Mouse (Mus musculus): ENCODE data around the gene Ubc. TPM values are rescaled to one million over a fixed set of nuclear protein-coding genes. Genes with fewer than 3 reads are reported as not detected.

The Ubc gene
- total and polyA plus RNA-seq, 2 experiments = 634 to 990 TPM

- TF ChIP-seq CTCF (IDR thresholded peaks at IDR 0.05; ENCODE audit: low read depth, low read length) (no peak), POLR2A (IDR thresholded peaks at IDR 0.05; ENCODE audit: extremely low read depth, insufficient read depth, low read length) (no peak)
- Histone ChIP-seq H3K9ac (ENCODE audit: low read depth, low read length) (no peak overlapping the region), H3K27ac (replicated peaks; ENCODE audit: insufficient read depth, low read depth, low read length) (no peak overlapping the region), H3K79me2 (ENCODE audit: control insufficient read depth, insufficient read depth, low read length) (no peaks in the 10 kb centered on the region), H3K36me3 (ENCODE audit: control insufficient read depth, insufficient read depth, low read length) (no peaks in the 10 kb centered on the region), H3K4me1 (ENCODE audit: control insufficient read depth, insufficient read depth, low read length) (0 out of 2 replicates have a peak, but pooled peaks cover 1% of the 10 kb centered on the region), H3K4me3 (ENCODE audit: insufficient read depth, low read depth, low read length) (no peak overlapping the region), H3K27me3 (ENCODE audit: control insufficient read depth, insufficient read depth, low read length) (no peaks in the 10 kb centered on the region)
- 72% methylated on average over 16 of the region's 16 CpGs for WGBS
- DNase-seq (ENCODE audit: extremely low read depth, low read depth, low spot score) = no peak
Measured at GRCm38 (mm10) chr5:125360981-125361510, 29.0 kb downstream of the Ubc start.

GRCm38 (mm10) chr5:125360566-125360965 lies 29.4 kb downstream of the Ubc start:
- no peak overlapping the region for H3K27ac ChIP-seq (replicated peaks; ENCODE audit: insufficient read depth, low read depth, low read length)
- no peak overlapping the region for H3K4me3 ChIP-seq (ENCODE audit: insufficient read depth, low read depth, low read length)
- H3K79me2 ChIP-seq (ENCODE audit: control insufficient read depth, insufficient read depth, low read length) = no peaks in the 10 kb centered on the region
- H3K9ac ChIP-seq (ENCODE audit: low read depth, low read length) = no peak overlapping the region
- H3K4me1 ChIP-seq (ENCODE audit: control insufficient read depth, insufficient read depth, low read length) = 0 out of 2 replicates have a peak, but pooled peaks cover 1% of the 10 kb centered on the region
- peak; percentile 92 for DNase-seq (ENCODE audit: extremely low read depth, low read depth, low spot score)
- H3K27me3 ChIP-seq (ENCODE audit: control insufficient read depth, insufficient read depth, low read length) = no peaks in the 10 kb centered on the region
- no peak for TF ChIP-seq POLR2A (IDR thresholded peaks at IDR 0.05; ENCODE audit: extremely low read depth, insufficient read depth, low read length)
- no peak for TF ChIP-seq CTCF (IDR thresholded peaks at IDR 0.05; ENCODE audit: low read depth, low read length)
- 17% methylated on average over 9 of the region's 9 CpGs for WGBS
- no peaks in the 10 kb centered on the region for H3K36me3 ChIP-seq (ENCODE audit: control insufficient read depth, insufficient read depth, low read length)

GRCm38 (mm10) chr5:125358270-125358608 lies 31.8 kb downstream of the Ubc start:
- Histone ChIP-seq H3K79me2 (ENCODE audit: control insufficient read depth, insufficient read depth, low read length) (no peaks in the 10 kb centered on the region), H3K27ac (replicated peaks; ENCODE audit: insufficient read depth, low read depth, low read length) (peak overlapping the region; percentile 28; the same call in 1 of the 2 replicates)
- TF ChIP-seq POLR2A (IDR thresholded peaks at IDR 0.05; ENCODE audit: extremely low read depth, insufficient read depth, low read length) (no peak), CTCF (IDR thresholded peaks at IDR 0.05; ENCODE audit: low read depth, low read length) (no peak)

GRCm38 (mm10) chr5:125357543-125358269 lies 32.3 kb downstream of the Ubc start:
- no peak overlapping the region for H3K4me3 ChIP-seq (ENCODE audit: insufficient read depth, low read depth, low read length)
- DNase-seq (ENCODE audit: extremely low read depth, low read depth, low spot score) = no peak
- H3K27ac ChIP-seq (replicated peaks; ENCODE audit: insufficient read depth, low read depth, low read length) = peak overlapping the region; percentile 28; the same call in 1 of the 2 replicates
- H3K36me3 ChIP-seq (ENCODE audit: control insufficient read depth, insufficient read depth, low read length) = no peaks in the 10 kb centered on the region
- H3K9ac ChIP-seq (ENCODE audit: low read depth, low read length) = no peak overlapping the region
- 0 out of 2 replicates have a peak, but pooled peaks cover 1% of the 10 kb centered on the region for H3K4me1 ChIP-seq (ENCODE audit: control insufficient read depth, insufficient read depth, low read length)
- no peaks in the 10 kb centered on the region for H3K79me2 ChIP-seq (ENCODE audit: control insufficient read depth, insufficient read depth, low read length)
- TF ChIP-seq POLR2A (IDR thresholded peaks at IDR 0.05; ENCODE audit: extremely low read depth, insufficient read depth, low read length) = no peak
- H3K27me3 ChIP-seq (ENCODE audit: control insufficient read depth, insufficient read depth, low read length) = no peaks in the 10 kb centered on the region
- 76% methylated on average over 12 of the region's 12 CpGs for WGBS

More at GRCm38 (mm10) chr5:125358270-125358608, 31.8 kb downstream of the Ubc start:
- WGBS = 61% methylated on average over 5 of the region's 5 CpGs
- Histone ChIP-seq H3K4me3 (ENCODE audit: insufficient read depth, low read depth, low read length) (no peak overlapping the region), H3K36me3 (ENCODE audit: control insufficient read depth, insufficient read depth, low read length) (no peaks in the 10 kb centered on the region), H3K4me1 (ENCODE audit: control insufficient read depth, insufficient read depth, low read length) (0 out of 2 replicates have a peak, but pooled peaks cover 1% of the 10 kb centered on the region), H3K27me3 (ENCODE audit: control insufficient read depth, insufficient read depth, low read length) (no peaks in the 10 kb centered on the region), H3K9ac (ENCODE audit: low read depth, low read length) (no peak overlapping the region)
- DNase-seq (ENCODE audit: extremely low read depth, low read depth, low spot score) = peak; percentile 50

GRCm38 (mm10) chr5:125355650-125356049 lies 34.4 kb downstream of the Ubc start:
- no peak for TF ChIP-seq POLR2A (IDR thresholded peaks at IDR 0.05; ENCODE audit: extremely low read depth, insufficient read depth, low read length)
- no peak for TF ChIP-seq CTCF (IDR thresholded peaks at IDR 0.05; ENCODE audit: low read depth, low read length)
- WGBS = 61% methylated on average over 7 of the region's 7 CpGs
- DNase-seq (ENCODE audit: extremely low read depth, low read depth, low spot score) = no peak
- Histone ChIP-seq H3K4me1 (ENCODE audit: control insufficient read depth, insufficient read depth, low read length) (0 out of 2 replicates have a peak, but pooled peaks cover 1% of the 10 kb centered on the region), H3K27ac (replicated peaks; ENCODE audit: insufficient read depth, low read depth, low read length) (no peak overlapping the region), H3K36me3 (ENCODE audit: control insufficient read depth, insufficient read depth, low read length) (no peaks in the 10 kb centered on the region), H3K27me3 (ENCODE audit: control insufficient read depth, insufficient read depth, low read length) (no peaks in the 10 kb centered on the region), H3K4me3 (ENCODE audit: insufficient read depth, low read depth, low read length) (no peak overlapping the region), H3K79me2 (ENCODE audit: control insufficient read depth, insufficient read depth, low read length) (no peaks in the 10 kb centered on the region), H3K9ac (ENCODE audit: low read depth, low read length) (no peak overlapping the region)

All from liver, adult 2 months (tissue).